Mouse (Mus musculus) C2C12 (cell line): ENCODE data around the gene Itgb1.

Source experiments
- CTCF ChIP-seq: IDR thresholded peaks from one replicate; pipeline ENCODE4 v1.5.1; 2011; ENCODE audit not compliant: control insufficient read depth, insufficient read depth, insufficient read length
- FOSL1 ChIP-seq: IDR thresholded peaks from one replicate; pipeline ENCODE4 v1.8.0; 2011; ENCODE audit warnings: mild to moderate bottlenecking, low read length; ENCODE audit not compliant: poor library complexity, insufficient read depth, severe bottlenecking
- MAX ChIP-seq: IDR thresholded peaks from one replicate; pipeline ENCODE4 v1.6.1; 2011; ENCODE audit warnings: mild to moderate bottlenecking, control low read depth
- MYOG ChIP-seq: IDR thresholded peaks from one replicate; pipeline ENCODE4 v1.6.1; 2011; ENCODE audit not compliant: control insufficient read depth, insufficient read length; ENCODE audit errors: extremely low read depth

- TF ChIP-seq MYOG (no peak), FOSL1 (no peak), CTCF (no peak), MAX (no peak)
Observed at GRCm38 (mm10) chr8:128646456-128646855, 39.0 kb upstream of the Itgb1 start.
